Mouse (Mus musculus): ENCODE data around the gene Hexim1. TPM values are rescaled to one million over a fixed set of nuclear protein-coding genes. Genes with fewer than 3 reads are reported as not detected.

Gene Hexim1
- polyA plus RNA-seq, 1 experiment from 2014 or later = 4.6 TPM

DNA sequence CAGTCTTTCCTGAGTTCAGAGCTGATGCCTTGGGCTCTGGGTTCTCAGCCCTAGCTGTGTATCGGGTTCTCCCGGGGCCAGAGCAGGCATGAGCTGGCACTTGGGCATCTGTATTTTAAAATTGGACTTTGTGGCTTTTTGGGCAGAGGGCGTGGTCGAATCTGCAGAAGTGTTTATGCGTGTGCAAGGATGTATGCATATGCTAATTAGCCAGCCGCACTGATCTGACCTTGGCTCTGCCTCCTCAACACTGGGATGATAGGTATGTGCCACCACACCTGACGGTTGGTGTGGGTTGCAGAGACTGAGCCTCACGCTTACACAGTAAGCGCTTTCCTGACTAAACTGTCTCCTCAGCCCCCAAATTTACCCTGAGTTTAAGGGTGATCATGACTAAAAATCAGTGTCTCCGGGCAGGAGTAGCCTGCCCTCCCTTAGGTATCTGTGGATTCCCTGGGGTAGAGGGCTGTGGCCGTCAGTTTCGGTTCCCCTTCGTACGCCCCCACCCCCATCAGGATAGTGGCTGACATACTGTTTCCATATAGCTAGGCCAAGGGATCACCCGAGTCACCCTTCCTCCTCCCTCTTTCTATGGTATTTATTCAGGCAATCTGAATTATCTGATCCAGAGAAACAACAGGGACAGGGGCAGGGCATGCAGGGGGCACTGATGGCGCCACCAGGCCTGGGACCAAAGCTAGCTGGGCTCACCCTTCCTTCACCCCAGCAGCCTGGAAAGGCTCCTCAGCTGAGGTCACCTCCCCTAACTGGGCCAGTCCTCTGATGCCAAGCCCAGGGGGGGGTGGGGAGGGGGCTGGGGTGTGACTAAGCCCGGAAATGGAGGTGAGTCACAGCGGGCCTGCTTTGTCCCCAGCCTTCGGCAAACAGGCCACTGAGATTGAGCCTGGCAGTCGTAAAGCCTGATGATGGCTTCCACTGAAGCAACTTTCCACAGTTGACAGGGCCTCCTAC, 21.9 kb upstream of the Hexim1 start:
- 0 out of 2 replicates have a peak, but pooled peaks cover 5% of the 10 kb centered on the region for H3K4me1 ChIP-seq (replicated peaks; ENCODE audit: control insufficient read depth, insufficient read depth, low read length)
- no peak overlapping the region for H3K4me2 ChIP-seq (ENCODE audit: low read depth, low read length, severe bottlenecking)
- H3K9ac ChIP-seq (ENCODE audit: low read length) = no peak overlapping the region
- H3K4me3 ChIP-seq (ENCODE audit: low read depth, low read length) = no peak overlapping the region
- 73% methylated on average over 20 of the region's 20 CpGs for WGBS
- peaks cover 3% of the 10 kb centered on the region; the same call in 1 of the 2 replicates for H3K27me3 ChIP-seq (ENCODE audit: control insufficient read depth, insufficient read depth, low read length)
- ATAC-seq (replicated peaks; ENCODE audit: low FRiP score) = no peak
- H3K27ac ChIP-seq (ENCODE audit: low read depth, low read length) = no peak overlapping the region
- no peaks in the 10 kb centered on the region for H3K36me3 ChIP-seq (ENCODE audit: control insufficient read depth, insufficient read depth, low read length)
- no peaks in the 10 kb centered on the region for H3K9me3 ChIP-seq (ENCODE audit: control insufficient read depth, low read length)
- no peak for DNase-seq (ENCODE audit: low spot score)

DNA sequence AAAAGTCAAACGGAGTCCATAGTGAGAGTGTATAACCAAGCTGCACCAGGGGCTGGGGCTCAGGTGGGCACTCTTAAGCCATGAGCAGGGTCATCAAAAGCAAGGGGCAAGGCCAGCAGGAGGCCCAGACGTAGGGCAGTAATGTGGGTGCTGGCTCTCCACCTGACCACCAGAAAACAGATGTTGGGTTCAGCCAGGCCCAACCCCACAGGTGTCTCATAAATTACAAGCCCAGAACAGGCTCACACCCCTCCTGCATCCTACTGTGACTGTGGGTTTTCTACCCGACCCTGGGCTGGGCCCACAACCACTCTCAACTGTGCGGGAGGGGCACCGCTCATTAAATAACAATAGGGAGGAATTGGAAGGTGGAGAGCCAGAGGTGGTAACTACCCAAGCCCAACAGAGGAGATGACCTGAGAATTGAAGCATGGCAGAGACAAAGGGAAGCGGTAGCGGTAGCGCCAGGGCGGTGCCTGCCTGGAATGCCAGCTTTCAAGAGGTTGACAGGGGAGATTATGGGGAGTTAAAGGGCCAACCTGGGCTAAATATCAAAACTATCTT, 20.8 kb upstream of the Hexim1 start:
- ATAC-seq (replicated peaks; ENCODE audit: low FRiP score) (no peak), DNase-seq (ENCODE audit: low spot score) (no peak)
- no peak overlapping the region for H3K4me3 ChIP-seq (ENCODE audit: low read depth, low read length)
- no peak overlapping the region for H3K4me2 ChIP-seq (ENCODE audit: low read depth, low read length, severe bottlenecking)
- H3K27me3 ChIP-seq (ENCODE audit: control insufficient read depth, insufficient read depth, low read length) = peaks cover 11% of the 10 kb centered on the region
- WGBS = 61% methylated on average over 9 of the region's 9 CpGs
- H3K36me3 ChIP-seq (ENCODE audit: control insufficient read depth, insufficient read depth, low read length) = no peaks in the 10 kb centered on the region
- H3K9ac ChIP-seq (ENCODE audit: low read length) = no peak overlapping the region
- 0 out of 2 replicates have a peak, but pooled peaks cover 5% of the 10 kb centered on the region for H3K4me1 ChIP-seq (replicated peaks; ENCODE audit: control insufficient read depth, insufficient read depth, low read length)
- no peaks in the 10 kb centered on the region for H3K9me3 ChIP-seq (ENCODE audit: control insufficient read depth, low read length)
- H3K27ac ChIP-seq (ENCODE audit: low read depth, low read length) = no peak overlapping the region

- Histone ChIP-seq H3K27ac (ENCODE audit: low read depth, low read length) (no peak overlapping the region), H3K4me2 (ENCODE audit: low read depth, low read length, severe bottlenecking) (no peak overlapping the region), H3K9me3 (ENCODE audit: control insufficient read depth, low read length) (no peaks in the 10 kb centered on the region), H3K27me3 (ENCODE audit: control insufficient read depth, insufficient read depth, low read length) (peaks cover 17% of the 10 kb centered on the region), H3K36me3 (ENCODE audit: control insufficient read depth, insufficient read depth, low read length) (no peaks in the 10 kb centered on the region), H3K4me1 (replicated peaks; ENCODE audit: control insufficient read depth, insufficient read depth, low read length) (0 out of 2 replicates have a peak, but pooled peaks cover 5% of the 10 kb centered on the region), H3K9ac (ENCODE audit: low read length) (no peak overlapping the region), H3K4me3 (ENCODE audit: low read depth, low read length) (no peak overlapping the region)
- DNase-seq (ENCODE audit: low spot score) (no peak), ATAC-seq (replicated peaks; ENCODE audit: low FRiP score) (no peak)
- 87% methylated on average over 6 of the region's 6 CpGs for WGBS
Observed at GRCm38 (mm10) chr11:103095801-103096200, 20.2 kb upstream of the Hexim1 start.

GRCm38 (mm10) chr11:103096979-103097894, 18.8 kb upstream of the Hexim1 start:
- DNase-seq (ENCODE audit: low spot score) (peak; percentile 69), ATAC-seq (replicated peaks; ENCODE audit: low FRiP score) (no peak)
- H3K27me3 ChIP-seq (ENCODE audit: control insufficient read depth, insufficient read depth, low read length) = peaks cover 29% of the 10 kb centered on the region
- no peak overlapping the region for H3K4me3 ChIP-seq (ENCODE audit: low read depth, low read length)
- no peak overlapping the region for H3K27ac ChIP-seq (ENCODE audit: low read depth, low read length)
- peak overlapping the region; percentile 3; the same call in 1 of the 2 replicates for H3K4me2 ChIP-seq (ENCODE audit: low read depth, low read length, severe bottlenecking)
- no peaks in the 10 kb centered on the region for H3K9me3 ChIP-seq (ENCODE audit: control insufficient read depth, low read length)
- H3K36me3 ChIP-seq (ENCODE audit: control insufficient read depth, insufficient read depth, low read length) = no peaks in the 10 kb centered on the region
- 19% methylated on average over 22 of the region's 22 CpGs for WGBS
- H3K4me1 ChIP-seq (replicated peaks; ENCODE audit: control insufficient read depth, insufficient read depth, low read length) = peaks cover 10% of the 10 kb centered on the region
- H3K9ac ChIP-seq (ENCODE audit: low read length) = no peak overlapping the region

GRCm38 (mm10) chr11:103098531-103099190, 17.4 kb upstream of the Hexim1 start:
- no peak for ATAC-seq (replicated peaks; ENCODE audit: low FRiP score)

GRCm38 (mm10) chr11:103099352-103099940, 16.6 kb upstream of the Hexim1 start:
- DNase-seq (ENCODE audit: low spot score) = peak; percentile 52
- Histone ChIP-seq H3K36me3 (ENCODE audit: control insufficient read depth, insufficient read depth, low read length) (no peaks in the 10 kb centered on the region), H3K9ac (ENCODE audit: low read length) (no peak overlapping the region), H3K4me1 (replicated peaks; ENCODE audit: control insufficient read depth, insufficient read depth, low read length) (peaks cover 16% of the 10 kb centered on the region), H3K4me3 (ENCODE audit: low read depth, low read length) (no peak overlapping the region), H3K4me2 (ENCODE audit: low read depth, low read length, severe bottlenecking) (no peak overlapping the region), H3K27ac (ENCODE audit: low read depth, low read length) (no peak overlapping the region), H3K27me3 (ENCODE audit: control insufficient read depth, insufficient read depth, low read length) (peaks cover 31% of the 10 kb centered on the region), H3K9me3 (ENCODE audit: control insufficient read depth, low read length) (no peaks in the 10 kb centered on the region)
- ATAC-seq (replicated peaks; ENCODE audit: low FRiP score) = no peak
- WGBS = 57% methylated on average over 12 of the region's 12 CpGs

More at GRCm38 (mm10) chr11:103098531-103099190, 17.4 kb upstream of the Hexim1 start:
- H3K4me1 ChIP-seq (replicated peaks; ENCODE audit: control insufficient read depth, insufficient read depth, low read length) = peaks cover 16% of the 10 kb centered on the region
- DNase-seq (ENCODE audit: low spot score) = peak; percentile 43
- H3K27ac ChIP-seq (ENCODE audit: low read depth, low read length) = no peak overlapping the region
- no peaks in the 10 kb centered on the region for H3K36me3 ChIP-seq (ENCODE audit: control insufficient read depth, insufficient read depth, low read length)
- no peak overlapping the region for H3K4me2 ChIP-seq (ENCODE audit: low read depth, low read length, severe bottlenecking)
- peaks cover 31% of the 10 kb centered on the region for H3K27me3 ChIP-seq (ENCODE audit: control insufficient read depth, insufficient read depth, low read length)
- WGBS = 74% methylated on average over 11 of the region's 11 CpGs
- no peak overlapping the region for H3K9ac ChIP-seq (ENCODE audit: low read length)
- no peaks in the 10 kb centered on the region for H3K9me3 ChIP-seq (ENCODE audit: control insufficient read depth, low read length)
- no peak overlapping the region for H3K4me3 ChIP-seq (ENCODE audit: low read depth, low read length)

GRCm38 (mm10) chr11:103100361-103100760, 15.7 kb upstream of the Hexim1 start:
- Histone ChIP-seq H3K4me3 (ENCODE audit: low read depth, low read length) (no peak overlapping the region), H3K27ac (ENCODE audit: low read depth, low read length) (no peak overlapping the region), H3K4me2 (ENCODE audit: low read depth, low read length, severe bottlenecking) (no peak overlapping the region), H3K9ac (ENCODE audit: low read length) (no peak overlapping the region), H3K9me3 (ENCODE audit: control insufficient read depth, low read length) (no peaks in the 10 kb centered on the region), H3K4me1 (replicated peaks; ENCODE audit: control insufficient read depth, insufficient read depth, low read length) (peaks cover 16% of the 10 kb centered on the region), H3K36me3 (ENCODE audit: control insufficient read depth, insufficient read depth, low read length) (no peaks in the 10 kb centered on the region), H3K27me3 (ENCODE audit: control insufficient read depth, insufficient read depth, low read length) (peaks cover 31% of the 10 kb centered on the region)
- peak; percentile 50 for DNase-seq (ENCODE audit: low spot score)
- WGBS = 74% methylated on average over 8 of the region's 8 CpGs
- ATAC-seq (replicated peaks; ENCODE audit: low FRiP score) = no peak

All from forebrain, embryonic 11.5 days (tissue).